Mouse (Mus musculus) gastrocnemius, adult 8-10 months (tissue): ENCODE data around the gene Slc22a6. TPM values are rescaled to one million over a fixed set of nuclear protein-coding genes. Genes with fewer than 3 reads are reported as not detected.

Experiments used
- DNase-seq, 2 experiments: peaks; one replicate each; pipeline ENCODE4 v3.0.0; 2022; ENCODE audit warnings: low spot score in 2 of 2
- total RNA-seq, 4 experiments: library from RNA; stranded (reverse); gene quantifications; 2 replicates each; pipeline ENCODE4 v1.2.4; 2022

Gene Slc22a6
- total RNA-seq, result not detected

DNA sequence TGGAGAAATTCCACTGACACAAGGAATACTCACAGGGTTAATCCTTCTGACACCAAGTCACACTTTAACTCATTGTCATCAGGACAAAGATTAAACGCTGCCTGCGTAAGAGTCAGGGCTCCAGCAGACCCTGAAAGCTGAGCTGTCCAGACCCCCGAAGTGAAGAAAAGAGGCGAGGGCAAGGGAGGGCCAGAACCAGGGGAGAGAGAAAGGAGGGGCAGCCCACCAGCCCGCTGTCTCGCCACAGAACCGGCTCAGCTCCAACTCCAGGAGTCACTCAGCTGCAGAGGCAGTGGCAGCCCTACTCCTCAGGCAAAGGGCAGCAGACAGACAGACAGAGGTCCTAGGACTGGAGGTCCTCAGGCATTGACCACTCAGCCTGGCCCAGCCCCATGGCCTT, at the start of gene Slc22a6:
TSS of gene Slc22a6 (plus strand) at position 136 of the 400 bp plus-strand sequence.
- no peak for DNase-seq

GRCm38 (mm10) chr19:8569453-8569863, 48.4 kb upstream of the Slc22a6 start:
- no peak for DNase-seq

- DNase-seq, result no peak
Observed at GRCm38 (mm10) chr19:8570341-8571040, 47.3 kb upstream of the Slc22a6 start.

- no peak for DNase-seq
Observed at GRCm38 (mm10) chr19:8571746-8572145, 46.1 kb upstream of the Slc22a6 start.

- no peak for DNase-seq
Observed at GRCm38 (mm10) chr19:8572485-8572884, 45.4 kb upstream of the Slc22a6 start.

DNA sequence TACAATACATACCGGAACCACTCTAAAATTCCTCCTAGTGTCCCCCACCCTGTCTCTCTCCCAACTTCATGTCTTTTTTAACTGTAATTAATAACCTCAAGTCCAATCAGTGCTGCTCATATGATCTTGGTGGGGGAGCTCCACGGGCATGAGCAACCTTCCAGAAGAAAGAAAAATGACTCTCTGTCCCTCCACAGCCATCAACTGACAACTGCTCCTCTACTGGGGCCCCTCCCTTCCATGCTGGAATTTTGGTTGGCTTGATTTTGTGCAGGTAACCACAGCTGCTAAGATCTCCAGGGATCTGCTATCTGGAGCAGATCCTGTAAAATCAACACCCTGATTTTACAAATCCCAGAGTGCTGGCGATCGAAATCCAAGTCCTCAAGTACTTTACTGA, 40.4 kb upstream of the Slc22a6 start:
- no peak for DNase-seq

DNA sequence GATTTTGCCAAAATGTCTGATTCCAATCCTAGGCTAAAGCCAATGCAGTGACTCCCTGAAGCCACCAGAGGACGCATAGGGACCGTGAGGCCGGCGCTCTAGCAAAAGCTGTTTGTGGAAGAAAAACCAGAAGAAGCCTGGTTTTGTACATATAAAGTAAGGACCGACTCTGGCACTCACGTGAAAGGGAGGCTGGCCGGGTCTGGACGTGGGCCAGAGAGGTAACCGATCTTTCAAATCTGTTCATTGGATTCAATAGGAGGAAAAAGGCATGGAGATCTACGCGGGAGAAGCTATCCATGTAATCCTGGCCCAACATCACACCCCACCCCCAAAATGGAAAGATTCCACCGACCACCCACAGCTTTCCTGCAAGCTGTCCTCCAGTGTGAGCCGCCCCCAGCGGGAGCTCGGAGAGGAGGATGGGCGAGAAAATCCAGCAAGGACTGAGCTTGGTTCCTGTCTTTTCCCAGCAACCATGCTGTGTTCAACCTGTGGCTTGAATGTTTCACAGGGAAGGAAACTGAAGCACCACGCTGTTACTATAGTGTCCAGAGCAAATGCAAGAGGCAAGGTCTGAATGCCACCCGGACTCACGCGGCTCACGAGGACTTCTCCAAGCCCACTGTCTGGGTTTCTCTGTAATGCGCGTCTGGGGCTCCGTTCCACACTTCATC, 39.4 kb upstream of the Slc22a6 start:
- no peak for DNase-seq

GRCm38 (mm10) chr19:8578970-8579342, 38.9 kb upstream of the Slc22a6 start:
- no peak for DNase-seq

GRCm38 (mm10) chr19:8585298-8585697, 32.5 kb upstream of the Slc22a6 start:
- no peak for DNase-seq

GRCm38 (mm10) chr19:8585899-8586298, 31.9 kb upstream of the Slc22a6 start:
- no peak for DNase-seq

DNA sequence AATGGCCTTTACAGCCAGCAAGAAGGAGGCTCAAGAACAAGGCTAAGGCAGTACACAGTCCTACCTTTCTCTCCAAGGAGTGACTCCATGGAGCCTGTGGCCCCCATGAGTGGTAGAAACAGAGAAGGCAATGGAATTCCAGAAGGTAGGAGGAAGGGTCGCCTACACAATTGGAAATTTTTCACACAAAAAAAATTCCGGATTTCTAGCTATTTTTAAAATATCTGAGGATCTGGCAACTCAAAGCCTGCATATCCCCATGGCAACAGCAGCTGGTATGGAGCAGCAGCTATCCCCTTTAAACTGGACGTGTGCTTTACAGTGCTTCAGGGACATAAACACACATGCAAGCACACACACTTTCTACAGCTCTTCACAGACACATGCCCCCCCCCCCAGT, 31.5 kb upstream of the Slc22a6 start:
- DNase-seq, result no peak

GRCm38 (mm10) chr19:8587315-8587714, 30.5 kb upstream of the Slc22a6 start:
- no peak for DNase-seq

DNA sequence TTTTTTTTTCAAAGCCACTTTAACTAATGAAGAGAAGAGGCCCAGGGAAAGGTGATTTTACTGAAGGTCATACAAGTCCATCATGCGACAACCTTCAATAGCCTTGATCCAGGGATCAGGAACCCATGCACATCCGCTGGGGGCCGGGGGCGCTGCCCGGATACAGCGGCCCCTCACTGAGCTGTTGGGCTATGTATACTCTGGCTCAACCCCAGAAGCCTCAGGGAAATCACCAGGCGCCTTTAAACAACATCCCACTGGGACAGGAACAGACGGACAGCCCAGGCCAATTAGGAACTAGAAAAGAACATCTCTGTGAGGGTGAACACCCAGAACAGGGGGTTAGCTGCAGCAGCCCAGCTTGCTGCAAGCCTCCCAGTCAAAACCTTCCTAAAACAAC, 26.9 kb upstream of the Slc22a6 start, which contains the start of gene Slc22a8:
TSS of gene Slc22a8 (plus strand) at position 301 of the 400 bp plus-strand sequence.
- DNase-seq, result no peak

DNA sequence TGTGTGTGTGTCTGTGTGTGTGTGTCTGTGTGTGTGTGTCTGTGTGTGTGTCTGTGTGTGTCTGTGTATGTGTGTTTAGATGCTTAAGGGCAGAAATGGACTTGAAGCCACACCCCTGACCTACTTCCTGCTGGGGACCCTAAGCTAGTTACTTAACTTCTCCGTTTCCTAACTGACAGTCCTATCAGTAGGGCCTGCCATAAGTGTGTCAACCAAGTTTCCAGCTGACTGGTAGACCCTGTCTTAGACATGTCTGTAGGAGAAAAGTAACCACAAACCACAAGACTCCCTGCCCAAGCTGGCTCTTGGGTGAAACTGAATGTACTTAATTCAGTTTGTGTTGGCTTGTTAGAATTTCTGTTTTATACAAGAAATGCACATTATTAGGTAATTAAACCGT, 25.7 kb upstream of the Slc22a6 start:
- DNase-seq, result no peak

DNA sequence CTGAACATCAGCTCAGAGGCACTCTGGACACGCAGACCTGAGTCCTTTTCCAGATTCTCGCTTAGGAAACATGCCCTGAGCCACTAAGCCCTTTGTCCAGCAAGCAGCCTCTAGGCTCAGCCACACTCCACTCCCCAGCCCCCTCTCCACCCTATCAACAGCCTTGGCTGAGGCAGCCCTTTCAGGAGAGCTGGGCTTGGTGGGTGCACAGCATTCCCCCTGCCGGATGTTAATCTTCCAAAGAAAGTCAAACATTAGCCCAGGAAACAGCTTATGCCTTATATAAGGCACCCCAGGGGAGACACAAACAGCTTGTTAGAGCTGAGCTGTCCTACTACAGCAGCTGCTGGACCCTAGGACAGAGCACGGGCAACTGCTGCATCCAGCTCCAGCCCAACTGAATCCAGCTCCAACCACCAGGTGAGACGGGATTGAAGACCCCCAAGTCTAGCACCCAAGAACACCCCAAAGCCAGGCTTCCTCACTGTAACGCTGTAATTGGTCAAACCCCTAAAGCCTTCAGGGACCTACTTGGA, 24.9 kb upstream of the Slc22a6 start:
- DNase-seq, result no peak

DNA sequence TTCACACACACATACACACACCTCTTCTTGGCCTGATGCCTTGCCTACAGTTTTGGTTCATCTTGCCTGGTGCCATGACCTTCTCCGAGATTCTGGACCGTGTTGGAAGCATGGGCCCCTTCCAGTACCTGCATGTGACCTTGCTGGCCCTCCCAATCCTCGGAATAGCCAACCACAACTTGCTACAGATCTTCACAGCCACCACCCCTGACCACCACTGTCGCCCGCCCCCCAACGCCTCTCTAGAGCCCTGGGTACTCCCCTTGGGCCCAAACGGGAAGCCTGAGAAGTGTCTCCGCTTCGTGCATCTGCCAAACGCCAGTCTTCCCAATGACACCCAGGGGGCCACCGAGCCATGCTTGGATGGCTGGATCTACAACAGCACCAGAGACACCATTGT, 24.0 kb upstream of the Slc22a6 start:
- no peak for DNase-seq

DNA sequence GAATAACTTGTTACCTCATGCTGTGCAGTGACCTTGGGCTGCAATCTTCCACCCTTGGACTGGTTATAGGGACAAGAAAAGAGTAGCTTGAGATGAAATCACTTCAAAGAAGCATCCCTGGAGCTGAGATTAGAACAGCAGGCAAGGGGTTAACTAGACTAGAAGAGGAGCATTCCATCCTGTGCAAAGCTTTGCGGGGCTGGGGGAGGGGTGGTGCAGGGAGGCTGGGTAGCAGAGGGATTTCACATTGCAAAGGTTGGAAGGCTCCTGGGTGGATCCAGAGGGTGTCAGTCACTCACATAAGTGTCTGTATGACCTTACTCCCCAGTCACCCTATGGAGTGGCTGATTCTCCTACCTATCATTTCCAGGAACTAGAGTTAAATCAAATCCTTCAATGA, 23.3 kb upstream of the Slc22a6 start:
- no peak for DNase-seq

- DNase-seq, result no peak
Observed at GRCm38 (mm10) chr19:8597269-8597668, 20.6 kb upstream of the Slc22a6 start.

- DNase-seq, result no peak
Observed at GRCm38 (mm10) chr19:8599229-8599628, 18.6 kb upstream of the Slc22a6 start.

DNA sequence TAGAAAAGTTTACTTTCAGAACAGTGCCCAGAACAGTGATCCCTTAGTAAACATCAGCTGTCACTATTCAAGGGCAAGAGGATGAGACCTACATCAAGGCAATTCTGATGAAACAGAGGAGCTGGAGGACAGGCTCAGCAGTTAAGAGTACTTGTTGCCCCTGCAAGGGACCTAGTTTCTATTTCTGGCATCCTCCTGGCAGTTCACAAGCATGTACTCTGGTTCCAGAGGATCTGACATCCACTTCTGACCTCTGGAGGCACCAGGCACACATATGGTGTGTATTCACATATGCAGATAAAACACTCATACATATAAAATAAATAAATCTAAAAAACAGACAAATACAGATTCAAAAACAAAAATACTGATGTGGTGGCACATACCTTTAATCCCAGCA, 15.9 kb upstream of the Slc22a6 start:
- DNase-seq, result no peak

- DNase-seq, result no peak
Observed at GRCm38 (mm10) chr19:8602914-8603313, 14.9 kb upstream of the Slc22a6 start.

DNA sequence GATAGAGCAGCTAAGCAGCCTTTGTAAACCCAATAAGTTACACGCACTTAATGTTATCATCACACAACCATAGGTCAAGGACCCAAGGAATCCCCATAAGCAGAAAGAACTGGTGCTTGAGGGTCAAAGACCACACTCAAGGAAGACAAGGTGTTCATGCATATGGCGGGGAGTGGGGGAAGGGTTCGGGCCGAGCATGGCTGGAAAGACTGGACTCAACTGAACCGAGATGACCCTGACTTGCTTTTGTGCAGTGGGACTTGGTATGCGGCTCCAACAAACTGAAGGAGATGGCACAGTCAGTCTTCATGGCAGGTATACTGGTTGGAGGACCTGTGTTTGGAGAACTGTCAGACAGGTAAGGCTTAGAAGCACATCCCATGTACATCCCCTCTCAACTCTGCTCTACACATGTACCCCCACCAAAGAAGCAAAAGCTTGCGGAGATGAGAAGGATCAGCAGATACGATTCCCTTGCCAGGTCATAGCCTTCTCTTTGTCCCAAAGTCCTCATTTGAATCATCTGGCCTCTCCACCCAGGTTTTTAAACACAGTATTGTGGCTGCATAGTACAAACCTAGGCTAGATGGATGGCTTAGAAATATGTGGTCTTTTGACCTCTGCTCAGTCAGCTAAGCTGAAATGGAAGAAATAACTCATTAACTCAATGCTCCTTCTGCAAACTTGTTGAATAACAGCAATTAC, 13.2 kb upstream of the Slc22a6 start:
- DNase-seq, result no peak
